Mouse (Mus musculus) hindbrain, postnatal 0 days (tissue): ENCODE measurements around the gene Trim63. TPM values are rescaled to one million over a fixed set of nuclear protein-coding genes. Genes with fewer than 3 reads are reported as not detected.
A peak's percentile ranks its signal among the peaks of the same experiment; 100 is the strongest.

Source experiments
- ATAC-seq: fragments of 200-750 bp; cut with Nextera tagmentation; 2 replicates; pipeline ENCODE4 v1.8.0; 2017; ENCODE audit warnings: mild to moderate bottlenecking, moderate TSS enrichment, moderate library complexity
- DNase-seq: peaks from one replicate; pipeline ENCODE4 v3.0.0-alpha.2; 2015; ENCODE audit warnings: low spot score
- H3K27ac ChIP-seq: fragments of 300-500 bp; sonication (generic); 2 replicates; pipeline ENCODE4 v1.5.1; 2014; ENCODE audit warnings: mild to moderate bottlenecking
- H3K27me3 ChIP-seq: fragments of 300-500 bp; sonication (generic); 2 replicates; pipeline ENCODE4 v1.6.1; 2014; ENCODE audit warnings: low read length, mixed read lengths; ENCODE audit not compliant: insufficient read depth
- H3K36me3 ChIP-seq: fragments of 300-500 bp; sonication (generic); 2 replicates; pipeline ENCODE4 v1.6.1; 2014; ENCODE audit warnings: low read length, mixed read lengths; ENCODE audit not compliant: insufficient read depth
- H3K4me1 ChIP-seq: fragments of 300-500 bp; sonication (generic); 2 replicates; pipeline ENCODE4 v1.6.1; 2014; ENCODE audit warnings: antibody characterized with exemption, low read length, mixed read lengths; ENCODE audit not compliant: insufficient read depth
- H3K4me2 ChIP-seq: fragments of 300-500 bp; sonication (generic); 2 replicates; pipeline ENCODE4 v1.6.1; 2014; ENCODE audit warnings: low read depth, mild to moderate bottlenecking, low read length, moderate library complexity, mixed read lengths
- H3K4me3 ChIP-seq: fragments of 300-500 bp; sonication (generic); 2 replicates; pipeline ENCODE4 v1.5.1; 2014; ENCODE audit warnings: low read length
- H3K9ac ChIP-seq: fragments of 300-500 bp; sonication (generic); replicated peaks from 2 replicates; pipeline ENCODE4 v1.6.1; 2014; ENCODE audit warnings: mild to moderate bottlenecking, low read length, moderate library complexity, mixed read lengths
- H3K9me3 ChIP-seq: fragments of 300-500 bp; sonication (generic); 2 replicates; pipeline ENCODE4 v1.6.1; 2016; ENCODE audit warnings: low read length, mixed read lengths
- CTCF ChIP-seq: IDR thresholded peaks from 2 replicates; pipeline ENCODE4 v1.5.1; 2016; ENCODE audit warnings: antibody characterized with exemption, control low read depth, low read depth
- WGBS: fragments of 180-500 bp; shearing (Covaris S2); extraction: QIAGEN DNeasy Blood & Tissue Kit; methylation state at CpG from one replicate; pipeline ENCODE4 v1.1.7; 2014; 5-methylcytosine and 5-hydroxymethylcytosine counted together
- polyA plus RNA-seq: library from polyadenylated mRNA; unstranded; fragments of >200 nt; fragmentation: Nextera tagmentation; extraction: Ambion mirVana; gene quantifications from 2 replicates; pipeline ENCODE4 v1.2.1, GENCODE M21; 2015
- total RNA-seq: library from RNA; depleted of rRNA; stranded (reverse); fragments of >200 nt; gene quantifications from 2 replicates; pipeline ENCODE4 v1.2.3, GENCODE M21; 2014; rRNA removed

The Trim63 gene
- total and polyA plus RNA-seq, 2 experiments from 2014 or later: 1.1 to 1.5 TPM

DNA sequence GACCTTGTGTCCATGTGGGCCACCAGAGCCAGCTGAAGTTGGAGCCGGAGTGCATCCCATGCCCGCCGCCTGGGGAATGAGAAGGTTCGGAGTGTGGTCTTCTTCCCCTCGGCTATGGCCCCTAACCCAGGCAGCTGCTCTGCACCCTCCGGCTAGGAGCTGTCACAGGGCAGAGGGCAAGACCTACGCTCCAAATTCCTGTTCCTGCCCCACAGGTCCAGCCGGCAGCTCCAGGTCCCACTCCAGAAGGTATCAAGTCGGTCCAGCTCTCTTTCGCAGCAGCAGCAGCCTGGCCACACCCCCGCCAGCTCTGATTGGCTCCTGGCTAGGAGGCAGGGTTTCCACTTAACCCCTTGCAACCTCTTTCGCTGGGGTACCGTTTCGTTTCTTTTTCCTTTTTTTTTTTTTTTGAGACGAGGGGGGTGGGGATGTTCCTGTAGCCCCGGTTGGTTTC is 57.4 kb downstream of the Trim63 start:
- peaks cover 10% of the 10 kb centered on the region for H3K4me1 ChIP-seq
- peak; percentile 83 for DNase-seq
- H3K9me3 ChIP-seq: no peaks in the 10 kb centered on the region
- peak overlapping the region; percentile 47 for H3K4me3 ChIP-seq
- 0% methylated on average over 16 of the region's 16 CpGs for WGBS
- no peaks in the 10 kb centered on the region for H3K36me3 ChIP-seq
- H3K27ac ChIP-seq: no peak overlapping the region
- peak overlapping the region; percentile 98 for H3K4me2 ChIP-seq
- H3K27me3 ChIP-seq: peaks cover 22% of the 10 kb centered on the region
- peak overlapping the region; percentile 43 for H3K9ac ChIP-seq
- TF ChIP-seq CTCF: no peak
- peak; percentile 88 for ATAC-seq

DNA sequence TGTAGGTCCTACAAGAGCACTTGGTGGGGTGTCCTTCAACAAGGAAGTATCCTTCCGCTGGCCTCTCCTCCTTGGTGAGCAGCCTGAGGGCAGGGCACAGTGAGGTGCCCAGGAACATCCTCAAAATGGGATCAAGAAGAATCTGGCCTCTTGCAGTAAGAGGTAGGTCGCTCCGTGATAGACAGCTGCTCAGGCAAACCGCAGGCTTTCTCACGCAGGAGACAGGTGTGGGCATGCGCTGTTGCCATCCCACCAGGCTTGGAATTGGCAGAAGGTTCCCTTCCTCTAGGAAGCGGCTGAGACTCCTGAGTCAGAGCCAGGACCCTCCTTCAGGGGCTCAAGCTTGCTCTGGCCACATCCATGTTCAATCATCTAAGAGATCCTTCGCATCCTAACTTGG is 58.4 kb downstream of the Trim63 start:
- ATAC-seq (no peak), DNase-seq (no peak)
- Histone ChIP-seq H3K4me1 (peaks cover 10% of the 10 kb centered on the region), H3K9ac (no peak overlapping the region), H3K4me3 (no peak overlapping the region), H3K27ac (no peak overlapping the region), H3K36me3 (no peaks in the 10 kb centered on the region), H3K27me3 (peaks cover 22% of the 10 kb centered on the region), H3K9me3 (no peaks in the 10 kb centered on the region), H3K4me2 (no peak overlapping the region)
- 79% methylated on average over 8 of the region's 8 CpGs for WGBS
- no peak for TF ChIP-seq CTCF

DNA sequence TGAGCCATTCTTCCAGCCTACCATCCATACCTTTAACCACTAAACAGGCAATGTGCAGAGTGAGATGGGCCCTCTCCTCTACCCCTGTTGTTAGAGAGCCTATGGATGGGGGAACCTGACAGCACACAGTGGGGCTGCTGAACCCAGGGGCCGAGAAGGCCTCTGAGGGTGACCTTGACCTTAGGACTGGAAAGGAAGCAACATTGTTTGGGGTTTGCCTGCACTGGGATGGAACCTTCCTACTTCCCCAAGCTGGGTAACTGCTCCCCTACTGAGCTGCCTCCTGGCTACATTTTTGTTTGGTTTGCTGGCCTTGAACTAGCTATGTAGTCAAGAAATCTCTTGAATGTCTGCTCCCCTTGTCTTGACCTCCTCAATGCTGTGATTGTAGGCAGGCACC is 59.4 kb downstream of the Trim63 start:
- Histone ChIP-seq H3K4me2 (no peak overlapping the region), H3K9me3 (no peaks in the 10 kb centered on the region), H3K4me3 (no peak overlapping the region), H3K4me1 (peaks cover 10% of the 10 kb centered on the region), H3K27ac (no peak overlapping the region), H3K27me3 (peaks cover 22% of the 10 kb centered on the region), H3K9ac (no peak overlapping the region), H3K36me3 (no peaks in the 10 kb centered on the region)
- ATAC-seq (no peak), DNase-seq (no peak)
- TF ChIP-seq CTCF: no peak
- WGBS: 47% methylated on average over 1 of the region's 1 CpGs

DNA sequence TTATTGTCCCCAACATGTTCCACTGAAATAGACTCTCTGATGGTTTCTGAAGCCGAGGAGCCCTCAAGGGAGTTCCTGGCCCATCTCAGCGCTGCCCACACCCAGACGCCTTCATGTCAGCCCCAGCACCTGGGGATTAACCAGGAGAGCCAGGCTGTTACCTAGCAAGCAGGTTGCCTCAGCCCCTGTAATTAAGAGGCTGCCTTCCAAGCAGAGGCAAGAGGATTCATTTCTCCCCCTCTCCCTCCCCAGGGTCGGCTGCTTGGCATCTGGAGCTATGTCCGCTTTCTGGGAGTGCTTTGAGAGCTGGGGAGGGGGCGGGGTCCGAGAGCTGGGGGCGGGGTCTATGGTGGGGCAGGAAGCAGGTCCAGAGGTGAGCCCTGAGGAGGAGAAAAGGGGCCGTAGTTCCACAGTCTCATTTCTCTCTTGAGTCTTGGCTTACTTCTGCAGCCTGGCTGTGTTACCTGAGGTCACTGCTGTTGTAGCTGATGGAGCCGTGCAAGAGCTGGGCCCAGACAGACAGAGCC is 63.2 kb downstream of the Trim63 start:
- no peak for TF ChIP-seq CTCF
- WGBS: 40% methylated on average over 10 of the region's 10 CpGs
- Histone ChIP-seq H3K9ac (no peak overlapping the region), H3K4me2 (no peak overlapping the region), H3K9me3 (no peaks in the 10 kb centered on the region), H3K27ac (no peak overlapping the region), H3K36me3 (no peaks in the 10 kb centered on the region), H3K4me1 (no peaks in the 10 kb centered on the region; the same call in 1 of the 2 replicates), H3K27me3 (no peaks in the 10 kb centered on the region), H3K4me3 (no peak overlapping the region)
- DNase-seq: no peak
- ATAC-seq: no peak

Other genes with a start within 250 kb of the Trim63 start
- gene Cd52, start 220.0 kb upstream of the Trim63 start, total RNA-seq: not detected in 2 replicates
- gene Cd52, start 220.0 kb upstream of the Trim63 start, polyA plus RNA-seq: 2.7 TPM in 2 replicates
- gene Ubxn11, start 212.6 kb upstream of the Trim63 start, total RNA-seq: 3.5 and 8.9 TPM in 2 replicates
- 14.0 and 14.6 TPM in 2 replicates for gene Ubxn11, start 212.6 kb upstream of the Trim63 start, polyA plus RNA-seq
- gene Sh3bgrl3, start 186.3 kb upstream of the Trim63 start, total RNA-seq: 220 and 259 TPM in 2 replicates
- gene Sh3bgrl3, start 186.3 kb upstream of the Trim63 start, polyA plus RNA-seq: 553 and 564 TPM in 2 replicates
- gene Cep85, start 128.0 kb upstream of the Trim63 start, total RNA-seq: 12.9 and 19.6 TPM in 2 replicates
- 16.2 and 17.8 TPM in 2 replicates for gene Cep85, start 128.0 kb upstream of the Trim63 start, polyA plus RNA-seq
- gene Gm7534, start 112.1 kb upstream of the Trim63 start, total RNA-seq: not detected in 2 replicates
- gene Gm7534, start 112.1 kb upstream of the Trim63 start, polyA plus RNA-seq: not detected in 2 replicates
- not detected in 2 replicates for gene Catsper4, start 87.7 kb upstream of the Trim63 start, total RNA-seq
- 0.11 and 0.20 TPM in 2 replicates for gene Catsper4, start 87.7 kb upstream of the Trim63 start, polyA plus RNA-seq
- 0.26 TPM in 1 of 2 replicates, not detected in the other for gene Cnksr1, start 76.7 kb upstream of the Trim63 start, total RNA-seq
- 0.14 and 0.25 TPM in 2 replicates for gene Cnksr1, start 76.7 kb upstream of the Trim63 start, polyA plus RNA-seq
- gene E130218I03Rik, start 71.5 kb upstream of the Trim63 start, total RNA-seq: 0.31 TPM in 1 of 2 replicates, not detected in the other
- gene E130218I03Rik, start 71.5 kb upstream of the Trim63 start, polyA plus RNA-seq: 0.95 and 1.4 TPM in 2 replicates
- 10.2 and 10.6 TPM in 2 replicates for gene Zfp593, start 69.5 kb upstream of the Trim63 start, total RNA-seq
- gene Zfp593, start 69.5 kb upstream of the Trim63 start, polyA plus RNA-seq: 11.0 and 12.5 TPM in 2 replicates
- gene Gm30191, start 68.2 kb upstream of the Trim63 start, total RNA-seq: not detected in 2 replicates
- 0.59 and 0.79 TPM in 2 replicates for gene Gm30191, start 68.2 kb upstream of the Trim63 start, polyA plus RNA-seq
- gene Grrp1, start 61.0 kb upstream of the Trim63 start, total RNA-seq: 13.7 and 18.4 TPM in 2 replicates
- gene Grrp1, start 61.0 kb upstream of the Trim63 start, polyA plus RNA-seq: 11.1 and 12.2 TPM in 2 replicates
- gene Pdik1l, start 27.2 kb upstream of the Trim63 start, total RNA-seq: 25.5 and 35.2 TPM in 2 replicates
- 23.3 and 24.8 TPM in 2 replicates for gene Pdik1l, start 27.2 kb upstream of the Trim63 start, polyA plus RNA-seq
- gene Slc30a2, start 28.1 kb downstream of the Trim63 start, total RNA-seq: 0.43 TPM in 1 of 2 replicates, not detected in the other
- gene Slc30a2, start 28.1 kb downstream of the Trim63 start, polyA plus RNA-seq: 0.09 and 0.18 TPM in 2 replicates
- gene Extl1, start 68.7 kb downstream of the Trim63 start, total RNA-seq: 0.54 and 1.8 TPM in 2 replicates
- 0.39 and 0.66 TPM in 2 replicates for gene Extl1, start 68.7 kb downstream of the Trim63 start, polyA plus RNA-seq
- 12.1 and 17.9 TPM in 2 replicates for gene Pafah2, start 81.2 kb downstream of the Trim63 start, total RNA-seq
- 5.3 and 6.7 TPM in 2 replicates for gene Pafah2, start 81.2 kb downstream of the Trim63 start, polyA plus RNA-seq
- gene Stmn1, start 153.2 kb downstream of the Trim63 start, total RNA-seq: 667 and 752 TPM in 2 replicates
- 4,115 and 4,307 TPM in 2 replicates for gene Stmn1, start 153.2 kb downstream of the Trim63 start, polyA plus RNA-seq
- gene Paqr7, start 181.6 kb downstream of the Trim63 start, total RNA-seq: 121 and 142 TPM in 2 replicates
- gene Paqr7, start 181.6 kb downstream of the Trim63 start, polyA plus RNA-seq: 41.1 and 43.5 TPM in 2 replicates
- gene Aunip, start 195.9 kb downstream of the Trim63 start, total RNA-seq: 2.2 and 2.7 TPM in 2 replicates
- 2.2 and 2.6 TPM in 2 replicates for gene Aunip, start 195.9 kb downstream of the Trim63 start, polyA plus RNA-seq
- 133 and 146 TPM in 2 replicates for gene Mtfr1l, start 220.3 kb downstream of the Trim63 start, total RNA-seq
- gene Mtfr1l, start 220.3 kb downstream of the Trim63 start, polyA plus RNA-seq: 177 and 182 TPM in 2 replicates
- gene Selenon, start 237.0 kb downstream of the Trim63 start, total RNA-seq: 30.4 and 32.7 TPM in 2 replicates
- gene Selenon, start 237.0 kb downstream of the Trim63 start, polyA plus RNA-seq: 10.0 and 11.3 TPM in 2 replicates